Mouse (Mus musculus): ENCODE results near the gene Cox5b. TPM values are rescaled to one million over a fixed set of nuclear protein-coding genes. Genes with fewer than 3 reads are reported as not detected.

Cox5b gene
- 1,082 and 1,332 TPM in 2 replicates for polyA plus RNA-seq (2015; fragmentation: Nextera tagmentation; extraction: Ambion mirVana)

GRCm38 (mm10) chr1:36691271-36692155 lies at the start of gene Cox5b:
Gene Cox5b, plus strand, starts transcription at chr1:36691449.
- ATAC-seq (ENCODE audit: extremely low read depth, insufficient number of reproducible peaks, low FRiP score, low TSS enrichment): peak; percentile 92
- H3K9me3 ChIP-seq: no peaks in the 10 kb centered on the region
- peak within 1 kb of the TSS; percentile 79 for H3K27ac ChIP-seq (replicated peaks)
- under 1% methylated on average over 68 of the region's 68 CpGs for WGBS
- H3K27me3 ChIP-seq (replicated peaks): no peaks in the 10 kb centered on the region
- peaks cover 29% of the 10 kb centered on the region for H3K36me3 ChIP-seq
- peak within 1 kb of the TSS; percentile 95 for H3K4me3 ChIP-seq
- H3K9ac ChIP-seq: peak within 1 kb of the TSS; percentile 97
- peaks cover 14% of the 10 kb centered on the region for H3K4me1 ChIP-seq
- H3K4me2 ChIP-seq: peak within 1 kb of the TSS; percentile 85

GRCm38 (mm10) chr1:36643957-36644614 lies 47.2 kb upstream of the Cox5b start:
- no peak overlapping the region for H3K9ac ChIP-seq
- H3K36me3 ChIP-seq: no peaks in the 10 kb centered on the region
- no peak overlapping the region for H3K4me2 ChIP-seq
- 85% methylated on average over 7 of the region's 7 CpGs for WGBS
- H3K27ac ChIP-seq (replicated peaks): no peak overlapping the region
- H3K4me3 ChIP-seq: no peak overlapping the region
- no peaks in the 10 kb centered on the region for H3K9me3 ChIP-seq
- ATAC-seq (ENCODE audit: extremely low read depth, insufficient number of reproducible peaks, low FRiP score, low TSS enrichment): no peak
- peaks cover 17% of the 10 kb centered on the region for H3K4me1 ChIP-seq
- H3K27me3 ChIP-seq (replicated peaks): no peaks in the 10 kb centered on the region

DNA sequence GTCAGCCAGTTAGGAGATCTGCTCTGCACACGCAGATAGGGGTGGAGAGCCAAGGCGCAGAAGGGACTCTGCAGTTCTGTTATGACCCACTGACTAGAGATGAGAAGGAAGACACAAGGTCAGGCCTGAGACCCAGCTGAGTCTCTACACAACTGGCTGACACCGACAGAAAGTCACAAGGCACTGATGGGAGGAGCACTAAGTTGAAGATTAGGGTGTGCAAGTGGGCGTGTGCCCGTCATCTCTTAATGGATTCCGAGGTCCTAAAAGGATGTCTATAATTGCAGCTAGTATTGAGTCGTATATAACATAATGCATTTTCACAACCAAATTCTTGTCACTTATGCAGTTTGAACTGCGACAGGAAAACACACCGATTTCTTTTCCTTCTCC lies 46.6 kb upstream of the Cox5b start:
- Histone ChIP-seq H3K27ac (replicated peaks) (no peak overlapping the region), H3K4me2 (no peak overlapping the region), H3K9ac (no peak overlapping the region), H3K9me3 (no peaks in the 10 kb centered on the region), H3K4me1 (peaks cover 17% of the 10 kb centered on the region), H3K36me3 (no peaks in the 10 kb centered on the region), H3K4me3 (no peak overlapping the region), H3K27me3 (replicated peaks) (no peaks in the 10 kb centered on the region)
- 79% methylated on average over 9 of the region's 9 CpGs for WGBS
- ATAC-seq (ENCODE audit: extremely low read depth, insufficient number of reproducible peaks, low FRiP score, low TSS enrichment): no peak

GRCm38 (mm10) chr1:36646285-36646684 lies 45.0 kb upstream of the Cox5b start:
- Histone ChIP-seq H3K4me2 (no peak overlapping the region), H3K36me3 (no peaks in the 10 kb centered on the region), H3K27ac (replicated peaks) (no peak overlapping the region), H3K9me3 (no peaks in the 10 kb centered on the region), H3K4me1 (peaks cover 9% of the 10 kb centered on the region), H3K27me3 (replicated peaks) (no peaks in the 10 kb centered on the region), H3K4me3 (no peak overlapping the region), H3K9ac (no peak overlapping the region)
- 62% methylated on average over 3 of the region's 3 CpGs for WGBS
- ATAC-seq (ENCODE audit: extremely low read depth, insufficient number of reproducible peaks, low FRiP score, low TSS enrichment): no peak

- Histone ChIP-seq H3K27ac (replicated peaks) (no peak overlapping the region), H3K4me2 (no peak overlapping the region), H3K27me3 (replicated peaks) (no peaks in the 10 kb centered on the region), H3K36me3 (no peaks in the 10 kb centered on the region), H3K4me3 (no peak overlapping the region), H3K4me1 (peaks cover 9% of the 10 kb centered on the region), H3K9me3 (no peaks in the 10 kb centered on the region), H3K9ac (no peak overlapping the region)
- no peak for ATAC-seq (ENCODE audit: extremely low read depth, insufficient number of reproducible peaks, low FRiP score, low TSS enrichment)
- 43% methylated on average over 5 of the region's 5 CpGs for WGBS
Observed at GRCm38 (mm10) chr1:36647631-36648030, 43.6 kb upstream of the Cox5b start.

- no peak for ATAC-seq (ENCODE audit: extremely low read depth, insufficient number of reproducible peaks, low FRiP score, low TSS enrichment)
- no peak overlapping the region for H3K9ac ChIP-seq
- peaks cover 8% of the 10 kb centered on the region for H3K4me1 ChIP-seq
- H3K27me3 ChIP-seq (replicated peaks): no peaks in the 10 kb centered on the region
- no peaks in the 10 kb centered on the region for H3K9me3 ChIP-seq
- H3K36me3 ChIP-seq: no peaks in the 10 kb centered on the region
- H3K27ac ChIP-seq (replicated peaks): no peak overlapping the region
- 76% methylated on average over 5 of the region's 5 CpGs for WGBS
- H3K4me2 ChIP-seq: no peak overlapping the region
- no peak overlapping the region for H3K4me3 ChIP-seq
Observed at GRCm38 (mm10) chr1:36655039-36655438, 36.2 kb upstream of the Cox5b start.

- no peak for ATAC-seq (ENCODE audit: extremely low read depth, insufficient number of reproducible peaks, low FRiP score, low TSS enrichment)
- H3K4me1 ChIP-seq: peaks cover 8% of the 10 kb centered on the region
- H3K27ac ChIP-seq (replicated peaks): no peak overlapping the region
- H3K4me3 ChIP-seq: no peak overlapping the region
- H3K27me3 ChIP-seq (replicated peaks): no peaks in the 10 kb centered on the region
- no peaks in the 10 kb centered on the region for H3K36me3 ChIP-seq
- no peak overlapping the region for H3K9ac ChIP-seq
- WGBS: 60% methylated on average over 3 of the region's 3 CpGs
- no peak overlapping the region for H3K4me2 ChIP-seq
- no peaks in the 10 kb centered on the region for H3K9me3 ChIP-seq
Observed at GRCm38 (mm10) chr1:36656233-36656632, 35.0 kb upstream of the Cox5b start.

- no peak for ATAC-seq (ENCODE audit: extremely low read depth, insufficient number of reproducible peaks, low FRiP score, low TSS enrichment)
- H3K9me3 ChIP-seq: no peaks in the 10 kb centered on the region
- 46% methylated on average over 4 of the region's 4 CpGs for WGBS
- H3K4me3 ChIP-seq: no peak overlapping the region
- no peaks in the 10 kb centered on the region for H3K27me3 ChIP-seq (replicated peaks)
- H3K27ac ChIP-seq (replicated peaks): no peak overlapping the region
- no peaks in the 10 kb centered on the region for H3K36me3 ChIP-seq
- no peak overlapping the region for H3K4me2 ChIP-seq
- H3K4me1 ChIP-seq: peaks cover 8% of the 10 kb centered on the region
- H3K9ac ChIP-seq: no peak overlapping the region
Observed at GRCm38 (mm10) chr1:36657658-36658415, 33.4 kb upstream of the Cox5b start.

GRCm38 (mm10) chr1:36658621-36659399 lies 32.4 kb upstream of the Cox5b start:
- no peaks in the 10 kb centered on the region for H3K36me3 ChIP-seq
- ATAC-seq (ENCODE audit: extremely low read depth, insufficient number of reproducible peaks, low FRiP score, low TSS enrichment): no peak

DNA sequence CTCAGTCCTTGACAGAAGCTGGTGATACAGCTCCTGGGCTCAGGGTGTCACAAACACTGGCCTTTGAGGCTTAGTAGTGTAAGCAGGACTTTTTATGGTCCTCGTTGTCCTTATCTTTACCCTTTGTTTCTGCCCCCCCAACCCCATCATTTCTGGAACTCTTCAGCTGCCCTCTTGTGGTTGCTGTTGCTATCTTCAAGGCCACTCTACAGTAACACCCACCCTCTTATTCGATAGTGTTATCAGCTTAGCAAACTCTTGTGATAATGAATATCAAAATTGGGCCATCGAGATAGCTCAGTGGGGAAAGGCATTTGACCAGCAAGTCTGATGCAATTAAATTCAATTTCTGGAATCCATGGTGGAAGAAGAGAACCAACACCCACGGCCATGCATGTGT lies 26.8 kb upstream of the Cox5b start:
- Histone ChIP-seq H3K27me3 (replicated peaks) (no peaks in the 10 kb centered on the region), H3K27ac (replicated peaks) (no peak overlapping the region), H3K4me3 (no peak overlapping the region), H3K4me1 (peaks cover 6% of the 10 kb centered on the region), H3K9me3 (no peaks in the 10 kb centered on the region), H3K9ac (no peak overlapping the region), H3K4me2 (no peak overlapping the region), H3K36me3 (no peaks in the 10 kb centered on the region)
- 49% methylated on average over 4 of the region's 4 CpGs for WGBS
- ATAC-seq (ENCODE audit: extremely low read depth, insufficient number of reproducible peaks, low FRiP score, low TSS enrichment): no peak

More at GRCm38 (mm10) chr1:36658621-36659399, 32.4 kb upstream of the Cox5b start:
- WGBS: 69% methylated on average over 7 of the region's 7 CpGs
- Histone ChIP-seq H3K27me3 (replicated peaks) (no peaks in the 10 kb centered on the region), H3K4me2 (no peak overlapping the region), H3K9me3 (no peaks in the 10 kb centered on the region), H3K4me1 (peaks cover 8% of the 10 kb centered on the region), H3K4me3 (no peak overlapping the region), H3K27ac (replicated peaks) (no peak overlapping the region), H3K9ac (no peak overlapping the region)
